Mouse (Mus musculus): ENCODE data around the gene 4931428L18Rik.

DNA sequence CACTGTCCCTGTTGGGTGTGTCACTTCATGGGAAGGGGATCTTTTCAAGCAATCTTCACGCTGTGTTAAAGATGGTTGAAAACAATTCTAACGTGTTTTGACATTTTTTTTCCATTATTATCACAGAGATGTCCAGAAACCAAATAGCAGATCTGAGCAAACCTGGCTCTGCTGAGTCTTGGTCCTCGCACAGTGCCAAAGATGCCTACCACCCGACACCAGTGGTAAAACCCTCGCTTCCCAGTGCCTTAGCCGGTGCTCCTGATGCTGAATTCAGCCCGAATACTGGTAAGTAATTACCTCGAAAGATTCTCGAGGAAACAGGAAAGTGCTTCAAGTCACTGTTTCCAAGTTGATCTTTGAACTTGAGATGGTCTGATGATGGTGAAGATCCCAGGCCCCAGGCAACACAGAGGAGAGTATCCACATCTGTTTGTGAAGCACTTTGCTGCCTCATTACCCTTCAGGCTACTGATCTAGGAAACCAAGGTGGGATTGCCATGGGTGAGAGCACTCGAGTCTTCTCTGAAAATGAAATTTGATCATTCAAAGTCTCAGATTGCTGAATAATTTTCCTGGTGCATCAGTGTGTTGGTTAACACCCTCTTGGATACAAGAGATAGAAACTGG, 32.1 kb downstream of the 4931428L18Rik start:
- TF ChIP-seq CTCF (IDR thresholded peaks at IDR 0.05; ENCODE audit: control insufficient read depth, insufficient read depth, insufficient read length) (no peak), USF1 (IDR thresholded peaks at IDR 0.05; ENCODE audit: low read depth) (no peak), MYOD1 (IDR thresholded peaks at IDR 0.05; ENCODE audit: control insufficient read depth, insufficient read length, low read depth) (no peak), MYOG (IDR thresholded peaks at IDR 0.05; ENCODE audit: control insufficient read depth, extremely low read depth, insufficient read length) (no peak)

Data from C2C12 (cell line).